Mouse (Mus musculus) C2C12 (cell line): ENCODE measurements around the gene Cited2. TPM values are rescaled to one million over a fixed set of nuclear protein-coding genes. Genes with fewer than 3 reads are reported as not detected.
A peak's percentile ranks its signal among the peaks of the same experiment; 100 is the strongest.

ENCODE experiments used
- H3K27me3 ChIP-seq: one replicate; pipeline ENCODE4 v1.6.1; 2011; ENCODE audit not compliant: control insufficient read depth, insufficient read depth, insufficient read length
- H3K36me3 ChIP-seq: one replicate; pipeline ENCODE4 v1.6.1; 2011; ENCODE audit not compliant: control insufficient read depth, insufficient read depth
- H3K4me3 ChIP-seq: one replicate; pipeline ENCODE4 v1.5.1; 2011; ENCODE audit warnings: mild to moderate bottlenecking, control low read depth; ENCODE audit not compliant: poor library complexity, insufficient read depth, severe bottlenecking
- H3K79me2 ChIP-seq: one replicate; pipeline ENCODE4 v1.6.1; 2011; ENCODE audit not compliant: control insufficient read depth, insufficient read depth
- H3K79me3 ChIP-seq: one replicate; pipeline ENCODE4 v1.6.1; 2011; ENCODE audit warnings: low read depth, control low read depth
- H3ac ChIP-seq: one replicate; pipeline ENCODE3; 2011; ENCODE audit warnings: low read depth; ENCODE audit not compliant: control insufficient read depth, insufficient read length
- CEBPB ChIP-seq: IDR thresholded peaks from one replicate; pipeline ENCODE4 v1.6.1; 2011; ENCODE audit warnings: low read depth, mild to moderate bottlenecking, control low read depth, moderate library complexity
- CTCF ChIP-seq: IDR thresholded peaks from one replicate; pipeline ENCODE4 v1.5.1; 2011; ENCODE audit not compliant: control insufficient read depth, insufficient read depth, insufficient read length
- FOSL1 ChIP-seq: IDR thresholded peaks from one replicate; pipeline ENCODE4 v1.8.0; 2011; ENCODE audit warnings: mild to moderate bottlenecking, low read length; ENCODE audit not compliant: poor library complexity, insufficient read depth, severe bottlenecking
- MAX ChIP-seq: IDR thresholded peaks from one replicate; pipeline ENCODE4 v1.6.1; 2011; ENCODE audit warnings: mild to moderate bottlenecking, control low read depth
- MYOD1 ChIP-seq: IDR thresholded peaks from one replicate; pipeline ENCODE4 v1.6.1; 2011; ENCODE audit warnings: low read depth; ENCODE audit not compliant: control insufficient read depth, insufficient read length
- MYOG ChIP-seq: IDR thresholded peaks from one replicate; pipeline ENCODE4 v1.6.1; 2011; ENCODE audit not compliant: control insufficient read depth, insufficient read length; ENCODE audit errors: extremely low read depth
- USF1 ChIP-seq: IDR thresholded peaks from one replicate; pipeline ENCODE4 v1.6.1; 2011; ENCODE audit warnings: low read depth, mild to moderate bottlenecking, control low read depth, moderate library complexity
- long read RNA-seq, 2 experiments: library from polyadenylated mRNA; unstranded; transcript quantifications; one replicate each; pipeline ENCODE4 v2.0.0; 2019 to 2020
- polyA plus RNA-seq: library from polyadenylated mRNA; unstranded; fragments of >200 nt; fragmentation: generic; extraction: Trizol; gene quantifications from one replicate; pipeline ENCODE4 v1.2.1, GENCODE M21; 2012; ENCODE audit warnings: missing spikeins

Cited2 gene
- polyA plus RNA-seq: 136 TPM
- long read RNA-seq, experiment 1, transcript Cited2-203 (1 exons, 2,411 nt): minor isoform, 20 of 45 reads
- long read RNA-seq, experiment 1, transcript Cited2-201 (2 exons, 1,979 nt): major isoform, 25 of 45 reads
- long read RNA-seq, experiment 1, partial matches to known transcripts: 0 of 45 reads
- long read RNA-seq, experiment 1, other reads (novel, unspliced or antisense): 0 of 45 reads
- long read RNA-seq, experiment 2, transcript Cited2-201 (2 exons, 1,979 nt): major isoform, 7 of 8 reads
- long read RNA-seq, experiment 2, partial matches to known transcripts: 0 of 8 reads
- long read RNA-seq, experiment 2, other reads (novel, unspliced or antisense): 1 of 8 reads

DNA sequence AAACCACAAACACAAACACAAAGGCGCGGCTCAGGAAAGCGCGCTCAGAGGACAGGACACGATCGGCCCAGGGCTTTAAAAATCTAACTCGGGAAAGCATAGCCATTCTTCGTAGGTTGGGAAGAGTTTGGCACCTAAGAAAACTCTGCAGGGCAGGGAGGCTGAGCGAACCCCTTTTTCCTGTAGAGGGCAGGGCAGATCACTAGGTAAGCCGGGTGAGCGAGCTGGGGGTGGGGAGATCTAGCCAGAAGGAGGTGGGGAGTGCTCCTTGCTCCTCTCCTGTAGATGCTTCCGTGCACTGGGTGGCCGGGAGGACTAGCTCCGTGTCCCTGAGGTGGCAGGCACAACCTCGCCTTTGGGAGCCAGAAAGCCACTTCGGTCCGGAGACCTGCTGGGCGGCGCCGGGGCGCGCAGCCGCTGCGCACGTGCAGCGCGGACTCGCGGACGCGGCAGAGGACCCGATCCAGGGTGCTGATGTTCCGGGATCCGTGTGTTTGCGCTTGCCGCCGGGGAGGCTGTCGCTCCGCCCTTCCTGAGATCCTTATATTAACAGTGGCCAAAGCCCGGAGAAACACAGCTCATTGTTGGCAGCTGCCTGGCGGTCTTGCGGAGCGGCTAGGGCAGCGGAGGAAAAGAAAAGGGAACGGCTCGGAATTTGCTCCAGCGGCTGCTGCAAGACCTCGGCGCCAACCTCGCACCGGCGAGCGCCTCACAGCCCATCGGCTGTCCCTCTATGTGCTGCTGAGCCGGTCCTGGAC is at the start of gene Cited2:
Cited2 (plus strand) TSS at position 566 of the 758 bp plus-strand sequence.
- Histone ChIP-seq H3K79me2 (peaks cover 37% of the 10 kb centered on the region), H3K27me3 (no peaks in the 10 kb centered on the region), H3K36me3 (peaks cover 27% of the 10 kb centered on the region), H3K4me3 (peak within 1 kb of the TSS; percentile 92), H3ac (peak within 1 kb of the TSS; percentile 74), H3K79me3 (peaks cover 32% of the 10 kb centered on the region)
- no peak for TF ChIP-seq CEBPB
- no peak for TF ChIP-seq MYOD1
- TF ChIP-seq CTCF: peak; percentile 2
- peak; percentile 93 for TF ChIP-seq MAX
- TF ChIP-seq MYOG: no peak
- TF ChIP-seq FOSL1: no peak
- TF ChIP-seq USF1: peak; percentile 20

GRCm38 (mm10) chr10:17674454-17674853 is 48.6 kb upstream of the Cited2 start:
- TF ChIP-seq MAX (no peak), CTCF (no peak), USF1 (no peak), MYOG (no peak), FOSL1 (no peak), MYOD1 (no peak), CEBPB (no peak)
- Histone ChIP-seq H3ac (no peak overlapping the region), H3K79me2 (no peaks in the 10 kb centered on the region), H3K4me3 (no peak overlapping the region), H3K36me3 (no peaks in the 10 kb centered on the region), H3K27me3 (no peaks in the 10 kb centered on the region), H3K79me3 (no peaks in the 10 kb centered on the region)

DNA sequence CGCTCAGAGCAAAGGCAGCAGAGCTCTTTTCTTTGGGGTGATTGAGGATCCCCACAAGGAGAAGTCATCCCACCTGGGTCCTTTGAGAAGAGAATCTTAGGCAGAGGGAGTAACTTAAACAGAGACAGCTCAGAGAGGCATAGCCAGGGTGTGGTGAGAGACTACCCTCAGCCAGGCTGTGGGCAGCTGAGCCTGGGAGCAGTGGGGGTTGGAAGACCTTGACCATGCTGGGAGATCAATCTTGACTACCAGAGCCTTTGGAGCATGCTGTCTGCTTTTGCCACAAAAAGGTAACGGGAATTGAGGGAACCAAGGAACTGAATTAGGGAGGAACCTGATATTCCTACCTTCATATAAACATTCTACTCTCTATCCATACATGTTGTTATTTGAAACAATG is 48.1 kb upstream of the Cited2 start:
- Histone ChIP-seq H3K79me3 (no peaks in the 10 kb centered on the region), H3K27me3 (no peaks in the 10 kb centered on the region), H3ac (no peak overlapping the region), H3K4me3 (no peak overlapping the region), H3K79me2 (no peaks in the 10 kb centered on the region), H3K36me3 (no peaks in the 10 kb centered on the region)
- TF ChIP-seq MYOD1: no peak

DNA sequence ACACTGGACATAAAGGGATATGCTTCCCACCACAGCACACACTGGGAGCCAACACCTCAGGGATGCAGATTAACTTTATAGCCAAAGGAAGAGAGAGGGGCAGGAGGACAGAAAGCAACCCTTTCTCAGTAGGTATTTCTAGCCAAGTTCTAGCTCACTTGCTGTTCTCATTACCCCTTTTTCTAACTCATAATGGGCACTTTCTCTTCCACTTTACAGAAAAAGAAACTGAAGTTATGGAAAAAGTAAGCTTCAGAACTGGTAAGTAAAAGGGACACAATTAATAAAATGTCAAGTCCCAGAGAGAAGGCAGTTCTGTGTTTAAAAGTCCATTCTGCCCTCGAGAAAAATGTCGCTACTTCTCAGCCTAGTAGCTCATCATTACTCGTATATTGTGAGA is 46.6 kb upstream of the Cited2 start:
- Histone ChIP-seq H3K79me2 (no peaks in the 10 kb centered on the region), H3K4me3 (no peak overlapping the region), H3K27me3 (no peaks in the 10 kb centered on the region), H3ac (no peak overlapping the region), H3K79me3 (no peaks in the 10 kb centered on the region), H3K36me3 (no peaks in the 10 kb centered on the region)
- TF ChIP-seq MAX: no peak
- no peak for TF ChIP-seq CTCF
- TF ChIP-seq MYOD1: no peak

DNA sequence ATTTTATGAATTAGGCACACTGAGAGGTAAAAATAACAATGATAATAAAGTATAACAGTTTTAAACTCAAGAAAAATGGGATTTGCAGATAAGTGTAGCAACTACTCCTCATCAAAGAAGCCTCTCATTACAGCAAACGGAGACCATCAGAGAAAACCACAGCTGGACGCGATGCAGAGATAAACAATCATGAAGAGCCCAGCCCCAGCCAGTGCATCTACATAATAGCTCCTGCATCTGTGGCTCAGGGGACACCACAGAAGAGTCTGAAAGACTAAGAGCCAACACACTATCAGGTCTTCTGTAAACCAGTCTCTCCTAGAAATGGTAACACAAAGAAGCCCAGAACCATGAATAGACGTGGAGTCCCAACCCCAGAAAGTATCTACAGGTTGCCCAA is 45.7 kb upstream of the Cited2 start:
- Histone ChIP-seq H3K4me3 (no peak overlapping the region), H3K27me3 (no peaks in the 10 kb centered on the region), H3ac (no peak overlapping the region), H3K36me3 (no peaks in the 10 kb centered on the region), H3K79me3 (no peaks in the 10 kb centered on the region), H3K79me2 (no peaks in the 10 kb centered on the region)
- TF ChIP-seq CEBPB (no peak), USF1 (no peak), MYOD1 (no peak), MYOG (no peak), MAX (no peak), CTCF (no peak), FOSL1 (no peak)
